Mouse (Mus musculus): ENCODE measurements around the gene Gnl3l. TPM values are rescaled to one million over a fixed set of nuclear protein-coding genes. Genes with fewer than 3 reads are reported as not detected.
A peak's percentile ranks its signal among the peaks of the same experiment; 100 is the strongest.

The Gnl3l gene
- polyA plus RNA-seq, 1 experiment from 2014 or later, result 18.9 TPM

DNA sequence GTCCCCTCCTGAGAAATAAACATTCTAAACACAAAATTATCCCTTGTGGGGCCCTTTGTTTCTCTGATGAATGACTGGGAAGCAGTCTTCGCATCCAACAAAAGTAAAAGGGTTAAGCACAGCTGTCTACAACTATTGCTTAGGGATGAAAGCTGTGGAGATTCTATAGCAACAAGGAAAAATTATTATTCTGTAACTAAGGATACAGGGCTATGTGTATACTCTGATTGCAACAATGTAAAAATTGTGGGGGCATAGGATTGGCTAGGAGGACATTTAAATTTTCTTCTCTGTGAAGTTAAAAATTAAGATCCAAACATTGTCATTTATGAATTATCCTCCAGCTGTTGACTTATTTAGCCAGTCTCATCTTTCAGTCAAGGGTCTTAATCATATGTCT is 61.1 kb downstream of the Gnl3l start:
- Histone ChIP-seq H3K27ac (peak overlapping the region; percentile 69), H3K9ac (no peak overlapping the region), H3K9me3 (replicated peaks) (no peaks in the 10 kb centered on the region), H3K27me3 (no peaks in the 10 kb centered on the region), H3K4me3 (0 out of 2 replicates have a peak overlapping the region, but pooled peaks have one; percentile 13), H3K4me2 (peak overlapping the region; percentile 47), H3K4me1 (replicated peaks) (no peaks in the 10 kb centered on the region), H3K36me3 (no peaks in the 10 kb centered on the region)
- 47% methylated on average over 1 of the region's 1 CpGs for WGBS
- no peak for ATAC-seq (replicated peaks; ENCODE audit: insufficient number of reproducible peaks, insufficient read depth, low FRiP score, low read depth)

DNA sequence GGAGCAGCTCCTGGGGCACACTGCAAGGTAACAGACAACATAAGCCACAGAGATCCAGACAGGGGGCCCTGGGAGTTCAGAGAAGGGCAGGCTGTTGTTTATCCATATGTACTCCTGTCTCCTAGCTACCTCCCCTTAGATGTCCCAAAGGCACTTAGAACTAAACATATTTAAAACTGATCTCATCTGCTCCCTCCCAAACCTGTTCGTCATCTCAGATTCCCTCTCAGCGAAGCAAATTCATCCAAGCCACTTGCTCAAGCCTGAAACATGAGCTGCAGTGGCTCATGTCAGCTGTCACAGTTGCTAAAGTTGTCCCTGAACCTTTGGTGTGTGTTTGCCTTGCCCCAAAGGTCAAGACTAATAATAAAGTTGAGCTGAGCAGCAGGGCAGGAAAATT is 61.7 kb downstream of the Gnl3l start:
- Histone ChIP-seq H3K4me3 (no peak overlapping the region), H3K27ac (peak overlapping the region; percentile 69), H3K36me3 (no peaks in the 10 kb centered on the region), H3K4me1 (replicated peaks) (no peaks in the 10 kb centered on the region), H3K9me3 (replicated peaks) (no peaks in the 10 kb centered on the region), H3K27me3 (no peaks in the 10 kb centered on the region), H3K4me2 (no peak overlapping the region), H3K9ac (no peak overlapping the region)
- ATAC-seq (replicated peaks; ENCODE audit: insufficient number of reproducible peaks, insufficient read depth, low FRiP score, low read depth), result 0 out of 2 replicates have a peak, but pooled peaks have one; percentile 30
- 34% methylated on average over 2 of the region's 2 CpGs for WGBS

DNA sequence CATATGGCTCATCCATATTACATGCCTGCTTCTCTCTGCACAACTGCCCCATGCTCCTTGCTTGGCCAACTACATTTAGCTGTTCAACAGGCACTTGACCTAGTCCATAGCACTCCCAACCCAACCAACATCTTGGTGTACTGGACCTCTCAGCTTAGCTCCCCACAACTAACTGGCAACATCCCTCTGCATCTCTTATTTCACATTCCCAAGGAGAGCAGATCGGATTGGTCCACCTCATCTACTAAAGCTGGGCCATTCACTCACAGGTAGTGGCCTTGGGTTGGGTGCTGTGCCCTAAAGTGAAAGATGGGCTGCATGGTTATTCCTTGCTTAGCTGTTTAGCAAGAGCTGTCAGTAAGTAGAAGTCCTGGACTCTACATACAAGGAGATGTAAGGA is 62.4 kb downstream of the Gnl3l start:
- no peaks in the 10 kb centered on the region for H3K4me1 ChIP-seq (replicated peaks)
- no peak overlapping the region for H3K9ac ChIP-seq
- H3K9me3 ChIP-seq (replicated peaks), result no peaks in the 10 kb centered on the region
- H3K36me3 ChIP-seq, result no peaks in the 10 kb centered on the region
- H3K4me3 ChIP-seq, result no peak overlapping the region
- no peaks in the 10 kb centered on the region for H3K27me3 ChIP-seq
- no peak for ATAC-seq (replicated peaks; ENCODE audit: insufficient number of reproducible peaks, insufficient read depth, low FRiP score, low read depth)
- no peak overlapping the region for H3K27ac ChIP-seq
- 84% methylated on average over 1 of the region's 1 CpGs for WGBS
- no peak overlapping the region for H3K4me2 ChIP-seq

Other genes starting within 250 kb of the Gnl3l start
- 468 and 563 TPM in 2 replicates for gene Maged2, start 203.0 kb downstream of the Gnl3l start, polyA plus RNA-seq (2015; fragmentation: Nextera tagmentation; extraction: Ambion mirVana)
- gene Fgd1, start 28.8 kb upstream of the Gnl3l start, polyA plus RNA-seq (2015; fragmentation: Nextera tagmentation; extraction: Ambion mirVana), result 6.2 and 9.0 TPM in 2 replicates
- 16.0 and 18.5 TPM in 2 replicates for gene Tsr2, start 79.2 kb upstream of the Gnl3l start, polyA plus RNA-seq (2015; fragmentation: Nextera tagmentation; extraction: Ambion mirVana)
- gene Wnk3, start 180.8 kb upstream of the Gnl3l start, polyA plus RNA-seq (2015; fragmentation: Nextera tagmentation; extraction: Ambion mirVana), result 0.44 and 0.52 TPM in 2 replicates

All from heart, embryonic 15.5 days (tissue).